8 mouse cellular contexts compared by ENCODE assay signal in genomic region chr4:132930784-132931183, GRCm38 (mm10). TPM values are rescaled to one million over a fixed set of nuclear protein-coding genes. Genes with fewer than 3 reads are reported as not detected.
A peak's percentile ranks its signal among the peaks of the same experiment; 100 is the strongest.
DNase-seq lines count a peak whose midpoint lies in the region; ATAC-seq and TF ChIP-seq lines count a peak whose summit lies in the region.

No protein-coding gene starts in this region.

- peaks cover 11% of the 10 kb centered on the region for H3K27me3 ChIP-seq in midbrain, embryonic 10.5 days (ENCODE audit: low read depth, poor library complexity, severe bottlenecking)
- no peaks in the 10 kb centered on the region for H3K27me3 ChIP-seq in midbrain, embryonic 13.5 days

- no peak overlapping the region for H3K27ac ChIP-seq in midbrain, embryonic 10.5 days (replicated peaks)
- no peak overlapping the region for H3K27ac ChIP-seq in midbrain, embryonic 13.5 days
- no peak overlapping the region for H3K27ac ChIP-seq in bone marrow, adult 2 months (ENCODE audit: control insufficient read depth, insufficient read depth, low read depth, low read length, poor library complexity)

- peaks cover 19% of the 10 kb centered on the region for H3K4me1 ChIP-seq in midbrain, embryonic 10.5 days
- peaks cover 14% of the 10 kb centered on the region for H3K4me1 ChIP-seq in midbrain, embryonic 13.5 days (replicated peaks)
- no peaks in the 10 kb centered on the region for H3K4me1 ChIP-seq in bone marrow, adult 2 months (ENCODE audit: control insufficient read depth, insufficient read depth, low read length)

- WGBS in midbrain, embryonic 10.5 days, result 8% methylated on average over 8 of the region's 8 CpGs
- 5% methylated on average over 8 of the region's 8 CpGs for WGBS in midbrain, embryonic 13.5 days
- 11% methylated on average over 8 of the region's 8 CpGs for WGBS in bone marrow, adult 2 months

- H3K4me3 ChIP-seq in midbrain, embryonic 10.5 days, result no peak overlapping the region
- no peak overlapping the region for H3K4me3 ChIP-seq in midbrain, embryonic 13.5 days (replicated peaks)
- H3K4me3 ChIP-seq in bone marrow, adult 2 months (replicated peaks; ENCODE audit: control insufficient read depth, low read depth, low read length), result no peak overlapping the region

- no peak for TF ChIP-seq POLR2A in bone marrow, adult 2 months (IDR thresholded peaks at IDR 0.05; ENCODE audit: borderline replicate concordance, control insufficient read depth, low read depth, low read length)

- H3K9me3 ChIP-seq in midbrain, embryonic 10.5 days (replicated peaks), result no peaks in the 10 kb centered on the region
- no peaks in the 10 kb centered on the region for H3K9me3 ChIP-seq in midbrain, embryonic 13.5 days

- DNase-seq in frontal cortex, postnatal 36 days (ENCODE audit: low spot score in 2 of 2), result peak; percentile 36 to 62
- no peak for DNase-seq in frontal cortex, postnatal 25 days (ENCODE audit: low spot score in 2 of 2)
- DNase-seq in midbrain, embryonic 10.5 days (ENCODE audit: low spot score), result peak; percentile 23
- DNase-seq in forelimb bud, embryonic 11.5 days (ENCODE audit: low read depth, low spot score), result peak; percentile 83
- DNase-seq in mesoderm, embryonic 11.5 days (ENCODE audit: low read depth, low spot score), result peak; percentile 82
- DNase-seq in urinary bladder, adult 18-20 months (ENCODE audit: low spot score in 2 of 2), result no peak

- H3K9ac ChIP-seq in midbrain, embryonic 13.5 days (replicated peaks), result no peak overlapping the region

- peak; percentile 29; the same call in 1 of the 2 replicates for TF ChIP-seq CTCF in bone marrow, adult 2 months (IDR thresholded peaks at IDR 0.05; ENCODE audit: control insufficient read depth, insufficient read depth, low read length)

- no peak for ATAC-seq in midbrain, embryonic 13.5 days

- H3K36me3 ChIP-seq in midbrain, embryonic 10.5 days, result no peaks in the 10 kb centered on the region
- no peaks in the 10 kb centered on the region for H3K36me3 ChIP-seq in midbrain, embryonic 13.5 days

- no peak overlapping the region for H3K4me2 ChIP-seq in midbrain, embryonic 13.5 days (replicated peaks)

RNA-seq across cellular contexts. Expression of gene Fam76a, which starts 8.4 kb away (rescaled TPM):
- 34.7 and 35.5 TPM in 2 replicates for polyA plus RNA-seq in midbrain, embryonic 10.5 days (2016; fragmentation: Nextera tagmentation; extraction: Ambion mirVana)
- polyA plus RNA-seq in midbrain, embryonic 13.5 days (2015; fragmentation: Nextera tagmentation; extraction: Ambion mirVana), result 39.1 and 45.1 TPM in 2 replicates
- 12.8 and 19.1 TPM in 2 replicates for polyA plus RNA-seq in bone marrow, adult 2 months (2011; ENCODE audit: insufficient read depth, insufficient read length, low replicate concordance, missing spikeins)

RNA-seq across cellular contexts. Expression of gene Fgr, which starts 43.1 kb away (rescaled TPM):
- 0.05 and 0.10 TPM in 2 replicates for polyA plus RNA-seq in midbrain, embryonic 10.5 days (2016; fragmentation: Nextera tagmentation; extraction: Ambion mirVana)
- polyA plus RNA-seq in midbrain, embryonic 13.5 days (2015; fragmentation: Nextera tagmentation; extraction: Ambion mirVana), result 0.12 TPM in 1 of 2 replicates, not detected in the other
- 16.1 and 53.3 TPM in 2 replicates for polyA plus RNA-seq in bone marrow, adult 2 months (2011; ENCODE audit: insufficient read depth, insufficient read length, low replicate concordance, missing spikeins)

RNA-seq across cellular contexts. Expression of gene Stx12, which starts 46.5 kb away (rescaled TPM):
- polyA plus RNA-seq in midbrain, embryonic 10.5 days (2016; fragmentation: Nextera tagmentation; extraction: Ambion mirVana), result 61.5 and 72.5 TPM in 2 replicates
- polyA plus RNA-seq in midbrain, embryonic 13.5 days (2015; fragmentation: Nextera tagmentation; extraction: Ambion mirVana), result 133 and 144 TPM in 2 replicates
- 14.9 and 16.7 TPM in 2 replicates for polyA plus RNA-seq in bone marrow, adult 2 months (2011; ENCODE audit: insufficient read depth, insufficient read length, low replicate concordance, missing spikeins)

Comparison
In these comparisons a context has a peak if more than half of its experiments do, and no peak if none do; other contexts are left out.
1. DNase-seq: peak in frontal cortex, postnatal 36 days (2 of 2), midbrain, embryonic 10.5 days (single experiment), forelimb bud, embryonic 11.5 days (single experiment) and mesoderm, embryonic 11.5 days (single experiment); none in frontal cortex, postnatal 25 days (0 of 2) and urinary bladder, adult 18-20 months (0 of 2).
2. RNA of gene Fgr, which starts 43.1 kb away (polyA plus RNA-seq): 16.1 to 53.3 TPM in bone marrow, adult 2 months; 0.12 TPM in midbrain, embryonic 13.5 days and 0.05 to 0.10 TPM in midbrain, embryonic 10.5 days; every median in the first group is over 10 times any median in the second.